Mouse (Mus musculus) urinary bladder, postnatal 36 days (tissue): ENCODE data around the gene Rgl1.

ENCODE experiments used
- DNase-seq, 2 experiments: peaks; one replicate each; pipeline ENCODE4 v3.0.0; 2022; ENCODE audit warnings: low spot score in 2 of 2, mixed read lengths in 1 of 2

The Rgl1 gene

DNA sequence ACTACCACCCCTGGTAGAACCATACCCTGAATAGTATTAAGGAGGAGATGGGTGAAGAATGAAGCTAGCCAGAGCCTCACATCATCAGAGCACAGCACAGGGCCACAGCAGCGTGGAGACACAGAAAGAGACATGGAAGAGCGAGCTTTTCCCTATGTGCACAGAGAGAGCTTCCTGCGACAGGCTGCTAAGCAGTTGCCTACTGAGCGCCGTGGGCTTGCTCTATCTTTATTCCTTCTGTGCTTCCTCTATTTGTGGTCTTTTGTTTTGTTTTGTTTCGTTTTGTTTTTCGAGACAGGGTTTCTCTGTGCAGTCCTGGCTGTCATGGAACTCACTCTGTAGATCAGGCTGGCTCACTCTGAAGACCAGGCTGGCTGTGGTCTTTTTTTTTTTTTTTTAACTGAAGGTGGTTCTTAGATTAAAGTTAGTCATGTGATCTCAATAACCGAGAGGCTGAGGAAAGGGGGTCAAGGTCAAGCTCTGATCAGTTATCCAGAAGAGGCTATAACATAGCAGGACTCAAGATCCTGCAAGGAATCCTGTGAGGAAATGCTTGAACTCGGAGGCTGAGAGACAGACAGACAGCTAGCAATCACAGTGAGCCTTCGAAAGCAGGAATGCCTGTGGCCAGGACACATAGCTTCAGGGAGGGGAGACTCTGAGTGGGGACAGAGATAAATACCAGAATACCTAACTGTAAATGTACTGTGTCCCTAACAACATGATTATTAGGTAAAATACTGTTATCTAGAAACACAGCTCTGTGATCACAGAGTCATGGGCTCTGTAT lies 150.0 kb downstream of the Rgl1 start:
- DNase-seq: no peak

DNA sequence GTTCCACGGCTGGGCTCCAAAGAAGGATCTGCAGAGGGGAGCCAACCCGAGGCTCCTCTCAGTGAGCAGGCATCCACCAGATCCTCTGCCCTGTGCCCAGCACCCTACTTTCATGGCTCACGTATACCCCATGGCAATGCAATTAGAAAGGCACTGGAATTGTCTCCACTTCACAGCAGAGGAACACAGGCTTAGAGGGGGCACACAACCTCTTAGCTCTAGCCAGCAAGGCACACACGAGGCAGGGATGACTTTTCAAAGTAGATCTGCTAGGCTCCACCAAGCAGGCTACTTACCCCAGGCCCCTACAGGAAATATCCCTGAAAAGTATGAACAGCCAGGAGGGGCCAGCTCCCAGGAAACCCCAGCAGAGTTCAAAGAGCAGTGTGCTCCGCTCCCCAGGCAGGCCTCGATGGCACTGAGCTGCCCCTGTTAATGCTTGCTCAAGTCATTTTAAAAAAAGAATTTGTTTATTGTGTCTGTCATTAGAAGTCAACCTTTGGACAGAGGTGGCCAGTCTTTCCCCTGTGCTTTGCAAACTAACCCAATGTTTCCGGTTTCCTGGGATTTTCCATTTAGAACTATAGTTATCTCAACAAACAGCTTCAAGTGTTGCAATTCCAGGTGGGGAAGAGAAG lies 151.3 kb downstream of the Rgl1 start:
- no peak for DNase-seq

- DNase-seq: no peak
Observed at GRCm38 (mm10) chr1:152613158-152613857, 152.8 kb downstream of the Rgl1 start.

DNA sequence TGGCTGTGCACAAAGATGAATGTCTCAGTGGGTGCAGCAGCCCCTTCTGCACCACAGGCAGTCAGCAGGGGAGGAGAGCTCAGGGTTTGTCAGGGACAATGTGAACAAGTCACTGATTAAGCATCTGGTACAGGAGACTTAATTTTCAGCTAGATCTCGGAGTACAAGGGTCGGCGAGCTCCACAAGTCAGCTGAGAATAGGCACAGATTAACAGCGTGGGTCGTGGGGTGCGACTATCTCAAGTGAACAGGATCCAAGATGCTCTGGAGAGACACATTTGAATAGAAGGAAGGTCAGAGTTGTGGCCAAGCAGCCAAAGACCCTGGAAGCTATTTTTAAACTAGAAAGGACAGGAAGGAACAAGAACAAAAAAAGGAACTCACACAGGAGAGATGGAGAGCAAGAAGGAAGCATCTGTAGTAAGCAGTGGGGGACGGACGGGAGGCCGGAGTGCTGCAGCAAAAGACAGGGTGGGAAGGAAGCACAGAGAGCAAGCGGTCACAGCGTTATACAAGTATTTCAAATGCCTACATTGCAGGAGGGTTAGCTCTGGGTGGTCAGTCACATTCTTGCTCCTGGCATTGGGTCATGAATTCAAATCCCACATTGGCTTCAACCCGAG lies 153.5 kb downstream of the Rgl1 start:
- DNase-seq: no peak

DNA sequence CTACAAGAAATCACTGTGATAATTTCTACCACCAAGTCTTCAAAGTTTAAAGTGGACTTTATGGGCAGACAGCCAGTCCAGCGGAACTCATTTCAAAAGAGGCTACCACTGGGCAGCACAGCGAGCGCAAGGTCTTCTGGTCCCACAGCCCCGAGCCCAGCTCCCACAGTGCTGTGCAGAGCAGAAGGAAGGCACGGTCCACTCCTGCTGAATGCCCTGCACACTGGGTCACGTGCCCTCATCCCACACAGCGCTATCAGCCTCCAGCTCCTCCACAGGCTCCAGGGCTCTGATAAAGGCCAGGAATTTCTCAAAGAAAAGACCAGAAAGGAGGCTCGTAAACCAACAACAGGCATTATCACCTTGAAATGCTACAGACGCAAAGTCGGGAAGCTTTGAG lies 156.6 kb downstream of the Rgl1 start:
- no peak for DNase-seq

- DNase-seq: no peak
Observed at GRCm38 (mm10) chr1:152609006-152609405, 157.1 kb downstream of the Rgl1 start.

DNA sequence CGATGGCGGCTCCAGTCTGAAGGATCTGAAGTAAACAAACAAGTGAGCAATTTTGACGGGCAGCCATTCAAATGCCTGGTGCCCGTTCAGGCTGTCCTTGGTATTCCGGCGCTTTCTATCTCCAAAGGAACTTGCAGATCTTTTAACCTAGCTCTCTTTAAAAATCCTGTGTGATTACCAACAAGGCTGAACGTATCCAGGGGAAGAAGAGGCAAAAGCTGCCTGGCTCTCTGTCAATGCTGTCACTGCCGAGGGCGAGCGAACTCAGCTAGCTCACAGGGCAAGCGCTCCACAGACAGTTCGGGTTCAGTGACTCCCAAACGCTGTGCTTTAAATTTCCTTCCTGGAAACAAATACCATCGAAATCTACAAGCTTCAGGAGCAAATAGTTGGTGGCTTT lies 158.4 kb downstream of the Rgl1 start:
- DNase-seq: no peak

- no peak for DNase-seq
Observed at GRCm38 (mm10) chr1:152606727-152607126, 159.4 kb downstream of the Rgl1 start.

DNA sequence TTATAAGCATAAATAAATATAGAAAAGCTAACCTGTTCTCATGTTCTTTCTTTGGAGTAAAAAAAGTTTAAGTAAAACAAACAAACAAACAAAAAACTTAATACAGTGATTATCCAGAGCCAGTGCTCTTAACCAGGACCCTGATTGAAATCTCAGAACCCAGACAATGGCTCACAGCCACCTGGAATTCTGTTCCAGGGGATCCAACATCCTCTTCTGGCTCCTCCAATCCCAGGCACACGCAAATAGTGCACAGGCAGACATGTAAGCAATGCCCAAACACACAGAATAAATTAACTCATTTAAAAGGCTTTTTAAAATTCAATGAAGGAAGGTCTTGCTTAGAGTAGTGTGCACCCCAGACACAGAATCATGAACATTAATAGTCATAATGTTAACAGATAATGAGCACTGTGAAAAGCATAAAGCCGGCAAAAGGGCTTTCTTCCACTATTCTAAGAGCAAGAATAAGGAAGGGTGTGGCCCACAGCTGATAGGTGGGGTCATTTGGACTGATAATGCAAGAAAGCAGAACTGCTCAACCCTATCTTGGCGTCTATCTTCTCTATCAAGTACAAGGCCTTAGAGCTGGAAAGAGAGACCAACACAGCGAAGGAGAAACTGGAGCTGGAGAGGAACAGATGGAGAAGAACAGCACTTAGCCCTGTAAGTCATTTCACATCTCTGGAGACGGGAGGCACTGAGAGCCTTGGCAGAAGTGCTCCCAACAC lies 160.1 kb downstream of the Rgl1 start:
- no peak for DNase-seq

- no peak for DNase-seq
Observed at GRCm38 (mm10) chr1:152604147-152604546, 162.0 kb downstream of the Rgl1 start.

DNA sequence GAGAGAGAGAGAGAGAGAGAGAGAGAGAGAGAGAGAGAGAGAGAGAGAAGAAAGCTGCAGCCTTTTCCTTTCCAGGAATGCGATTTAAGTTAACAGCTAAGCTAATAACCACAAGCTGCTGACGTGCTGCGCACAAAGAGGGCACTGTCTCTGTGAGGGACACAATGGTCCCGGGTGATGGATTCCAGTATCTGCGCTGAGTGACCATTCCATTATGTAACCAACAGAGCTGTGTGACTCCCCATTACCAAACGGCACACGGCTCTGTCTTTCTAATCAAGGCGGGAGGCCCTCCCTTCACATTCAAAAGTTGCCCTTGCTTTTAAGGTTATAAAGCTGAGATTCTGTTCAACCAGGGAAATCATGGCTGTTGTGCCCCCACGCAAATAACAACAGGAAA lies 162.5 kb downstream of the Rgl1 start:
- no peak for DNase-seq

DNA sequence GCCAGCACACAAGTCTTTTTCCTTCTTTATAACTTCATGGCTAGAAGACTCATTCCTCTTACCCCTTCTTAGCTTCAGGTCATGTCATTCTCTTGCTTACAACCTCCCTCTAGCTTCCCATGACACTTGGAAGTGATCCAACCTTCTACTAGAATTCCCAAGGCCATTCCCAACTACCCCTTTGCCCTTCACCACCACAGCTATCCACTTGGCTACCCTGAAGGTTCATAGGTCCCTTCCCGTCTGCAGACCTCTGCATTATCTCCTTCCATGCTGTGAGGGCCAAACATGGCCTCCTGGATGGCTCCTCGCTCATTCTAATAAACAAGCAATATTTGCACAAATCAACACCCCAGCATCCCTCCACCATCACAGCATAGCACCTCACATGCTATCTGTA lies 165.7 kb downstream of the Rgl1 start:
- DNase-seq: no peak

DNA sequence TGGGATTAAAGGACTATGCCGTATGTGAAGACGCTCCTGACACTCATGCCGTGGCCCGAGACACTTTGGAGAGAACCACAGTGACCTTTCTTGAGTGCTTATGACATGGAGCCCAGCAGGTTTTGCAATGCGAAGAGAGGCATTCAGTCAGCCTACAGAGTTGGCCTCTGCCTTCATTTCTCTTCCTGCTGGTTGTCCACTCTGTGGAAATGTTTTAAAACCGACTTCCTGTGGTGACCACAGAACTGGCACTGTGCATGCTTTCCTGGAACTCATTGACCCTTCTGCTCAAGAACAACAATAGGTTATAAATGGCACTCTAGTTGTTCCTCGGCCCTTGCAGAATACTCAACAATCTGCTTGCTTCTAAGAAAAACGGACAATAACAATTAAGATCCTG lies 166.8 kb downstream of the Rgl1 start:
- DNase-seq: peak in 1 of 2 experiments; percentile 37

- DNase-seq: no peak
Observed at GRCm38 (mm10) chr1:152594690-152595089, 171.5 kb downstream of the Rgl1 start.

- DNase-seq: no peak
Observed at GRCm38 (mm10) chr1:152593831-152594549, 172.2 kb downstream of the Rgl1 start.

GRCm38 (mm10) chr1:152593382-152593781 lies 172.8 kb downstream of the Rgl1 start:
- no peak for DNase-seq

DNA sequence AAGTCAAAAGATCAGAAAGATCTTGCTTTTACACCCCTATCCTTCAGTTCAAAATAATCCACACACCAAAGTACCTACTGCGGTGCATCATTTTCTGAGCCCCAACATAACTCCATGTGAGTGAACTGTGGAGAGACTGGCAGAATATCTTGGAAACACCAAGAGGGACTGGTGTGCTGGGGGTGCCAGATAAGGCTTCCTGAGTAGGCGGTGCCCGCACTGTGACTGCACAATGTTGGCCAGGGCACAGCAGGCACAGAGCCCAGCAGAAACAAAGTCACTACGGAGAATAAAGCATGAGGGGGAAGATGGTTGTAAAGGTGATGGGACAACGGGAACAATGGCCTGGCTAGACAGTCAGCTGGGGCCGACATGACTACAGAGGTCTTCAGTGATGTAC lies 173.5 kb downstream of the Rgl1 start:
- no peak for DNase-seq

DNA sequence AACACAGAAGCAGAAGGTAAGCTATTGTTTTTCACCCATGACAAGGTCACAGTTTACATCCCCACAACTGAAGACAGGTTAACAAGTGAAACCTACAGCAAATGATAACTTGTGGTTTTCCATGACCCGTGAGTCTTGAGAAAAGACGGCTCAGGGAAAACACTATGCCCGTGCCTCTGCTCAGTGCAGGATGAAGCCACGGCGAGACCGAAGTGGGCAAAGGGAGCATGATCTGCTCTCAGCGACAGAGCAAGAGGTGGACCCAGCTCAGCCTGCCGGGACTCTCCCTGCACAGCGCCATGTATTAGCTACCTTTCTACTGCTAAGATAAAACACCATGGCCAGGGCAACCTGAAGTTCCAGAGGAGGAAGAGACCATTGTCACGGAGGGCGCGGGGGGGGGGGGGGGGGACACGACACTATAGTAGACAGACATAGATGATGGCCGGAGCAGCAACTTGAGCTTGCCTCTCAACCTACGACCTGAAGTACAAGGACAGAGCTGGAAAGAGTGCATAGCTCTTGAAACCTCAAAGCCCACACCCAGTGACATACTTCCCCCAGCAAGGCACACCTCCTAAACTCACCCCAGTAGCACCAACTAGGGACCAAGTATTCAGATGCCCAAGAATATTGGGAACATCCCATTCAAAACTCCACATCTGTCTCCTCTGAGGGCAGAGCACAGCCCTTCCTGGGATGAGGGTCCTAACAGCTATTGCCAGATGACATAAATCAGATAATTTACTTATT lies 174.2 kb downstream of the Rgl1 start:
- DNase-seq: no peak

DNA sequence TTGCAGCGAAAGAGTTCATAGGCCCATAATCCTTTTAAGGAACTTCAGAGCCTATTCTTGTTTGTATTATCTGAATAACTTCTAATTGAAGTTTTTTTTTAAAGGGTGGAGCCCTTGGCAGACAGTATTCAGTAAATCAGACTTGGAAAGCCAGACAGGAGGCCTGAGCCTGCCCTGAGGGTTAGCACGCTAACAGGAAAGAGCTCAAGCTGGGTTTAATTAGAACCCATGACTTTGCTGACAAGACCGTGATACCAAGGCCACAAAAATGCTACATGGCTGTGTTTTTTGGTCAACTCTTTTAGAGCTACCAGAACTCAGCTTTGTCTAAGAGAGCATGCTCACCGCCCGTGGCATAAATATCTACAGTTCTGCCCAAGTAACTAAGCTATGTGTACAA lies 175.8 kb downstream of the Rgl1 start:
- no peak for DNase-seq

- peak in 1 of 2 experiments; percentile 79 for DNase-seq
Observed at GRCm38 (mm10) chr1:152589331-152589935, 176.7 kb downstream of the Rgl1 start.
